Mouse (Mus musculus) left cerebral cortex, adult 18-20 months (tissue): ENCODE measurements at regions not wholly inside any gene's neighbourhood (a gene's known extent, or its start where the extent isn't known, plus 50 kb on each side); places are given as distances from the start of the nearest gene placed in this dataset.
A peak's percentile ranks its signal among the peaks of the same experiment; 100 is the strongest.
"Not testable (repeated sequence)": the region's sequence is repeated elsewhere in the genome, so short reads cannot be mapped to it uniquely, and the experiment has no call there.

Experiments
- DNase-seq, 2 experiments: peaks; one replicate each; pipeline ENCODE4 v3.0.0; 2021 to 2022; ENCODE audit warnings: low spot score in 2 of 2, mixed read lengths in 1 of 2

- DNase-seq, result no peak
Measured at GRCm38 (mm10) chr12:117379103-117379850, 137.0 kb upstream of the Rapgef5 start.

DNA sequence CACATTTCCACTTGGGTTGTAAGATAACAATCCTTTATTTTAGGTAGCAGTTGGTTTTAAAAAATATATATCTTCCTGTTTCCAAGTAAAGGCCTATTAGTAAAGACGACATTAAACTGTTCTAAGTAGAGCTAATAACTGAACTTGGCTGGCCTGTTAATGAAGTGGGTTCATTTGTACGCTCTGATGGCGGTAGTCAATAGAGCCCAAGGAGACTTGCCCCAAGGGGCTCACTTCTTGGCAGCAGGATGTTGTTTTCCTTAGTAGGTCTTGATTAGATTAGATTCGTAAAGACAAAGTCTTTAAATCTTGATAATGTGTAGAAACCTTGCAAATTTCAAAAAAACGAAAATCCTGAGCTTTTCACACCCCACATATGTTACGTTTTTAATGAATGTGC lies 135.4 kb upstream of the Rapgef5 start:
- DNase-seq, result no peak

- DNase-seq, result not testable (repeated sequence)
Measured at GRCm38 (mm10) chr12:117382727-117383126, 133.6 kb upstream of the Rapgef5 start.

DNA sequence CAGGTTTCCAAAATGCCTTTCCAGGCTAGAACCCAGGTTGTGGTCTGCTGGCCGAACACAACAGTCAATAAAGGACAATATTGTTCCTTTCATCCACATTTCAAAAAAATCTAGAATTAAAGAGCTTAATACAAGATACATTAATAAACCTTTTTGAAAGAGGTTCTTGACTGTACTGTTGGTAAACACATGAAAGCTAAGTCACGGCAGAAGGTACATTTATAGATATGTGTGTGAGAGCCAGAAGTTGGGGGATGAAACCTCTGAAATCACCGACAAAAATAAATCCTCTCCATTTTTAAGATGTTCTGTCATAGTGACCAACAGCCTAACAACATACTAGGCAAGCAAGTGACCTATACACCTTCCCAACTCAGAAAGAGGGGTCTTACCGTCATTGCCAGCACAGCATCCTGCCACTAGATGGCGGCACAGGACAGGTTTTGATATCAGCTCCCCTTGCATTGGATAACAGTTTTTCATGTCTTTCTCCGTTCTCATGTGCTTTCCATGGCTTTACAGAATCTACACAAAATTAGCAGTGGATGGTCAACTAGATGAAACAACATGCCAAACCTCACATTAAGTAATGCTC lies 131.1 kb upstream of the Rapgef5 start:
- peak; percentile 74 to 86 for DNase-seq

DNA sequence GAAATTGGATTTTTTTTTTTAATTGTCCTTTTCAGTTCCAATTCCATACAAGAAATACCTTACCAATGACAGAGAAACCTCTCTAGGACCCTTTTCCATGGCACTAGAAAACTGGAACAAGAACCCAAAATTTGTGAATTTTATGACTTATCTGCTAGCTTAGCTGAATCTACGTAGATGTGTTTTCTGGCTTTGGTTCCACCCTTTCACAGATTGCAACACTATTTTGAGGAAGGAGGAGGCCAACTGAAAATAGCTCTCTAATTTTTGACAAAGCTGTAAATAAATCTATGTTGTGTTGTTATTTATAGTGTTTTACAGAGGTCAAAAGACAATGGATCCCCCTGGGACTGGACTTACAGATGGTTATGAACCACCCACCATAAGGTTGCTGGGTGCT lies 130.6 kb upstream of the Rapgef5 start:
- DNase-seq, result no peak

DNA sequence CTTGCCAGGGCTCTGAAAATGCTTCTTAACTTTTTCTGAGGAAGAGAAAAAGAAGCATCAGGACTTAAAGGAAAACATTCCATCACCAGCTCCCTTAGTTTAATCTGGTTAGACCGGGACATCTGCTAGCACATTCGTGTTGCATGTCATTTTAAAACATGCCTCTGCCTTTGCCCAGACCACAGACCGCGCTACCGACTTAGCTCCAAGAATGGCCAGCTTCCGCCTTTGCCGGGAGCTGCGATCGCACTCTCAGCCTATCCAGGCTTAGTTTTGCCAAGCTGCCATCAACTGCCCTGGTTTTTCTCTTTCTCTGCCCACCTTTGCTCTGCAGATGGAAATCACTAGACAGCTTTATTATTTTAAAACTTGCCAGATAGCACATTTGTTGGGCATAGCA lies 129.3 kb upstream of the Rapgef5 start:
- no peak for DNase-seq

DNA sequence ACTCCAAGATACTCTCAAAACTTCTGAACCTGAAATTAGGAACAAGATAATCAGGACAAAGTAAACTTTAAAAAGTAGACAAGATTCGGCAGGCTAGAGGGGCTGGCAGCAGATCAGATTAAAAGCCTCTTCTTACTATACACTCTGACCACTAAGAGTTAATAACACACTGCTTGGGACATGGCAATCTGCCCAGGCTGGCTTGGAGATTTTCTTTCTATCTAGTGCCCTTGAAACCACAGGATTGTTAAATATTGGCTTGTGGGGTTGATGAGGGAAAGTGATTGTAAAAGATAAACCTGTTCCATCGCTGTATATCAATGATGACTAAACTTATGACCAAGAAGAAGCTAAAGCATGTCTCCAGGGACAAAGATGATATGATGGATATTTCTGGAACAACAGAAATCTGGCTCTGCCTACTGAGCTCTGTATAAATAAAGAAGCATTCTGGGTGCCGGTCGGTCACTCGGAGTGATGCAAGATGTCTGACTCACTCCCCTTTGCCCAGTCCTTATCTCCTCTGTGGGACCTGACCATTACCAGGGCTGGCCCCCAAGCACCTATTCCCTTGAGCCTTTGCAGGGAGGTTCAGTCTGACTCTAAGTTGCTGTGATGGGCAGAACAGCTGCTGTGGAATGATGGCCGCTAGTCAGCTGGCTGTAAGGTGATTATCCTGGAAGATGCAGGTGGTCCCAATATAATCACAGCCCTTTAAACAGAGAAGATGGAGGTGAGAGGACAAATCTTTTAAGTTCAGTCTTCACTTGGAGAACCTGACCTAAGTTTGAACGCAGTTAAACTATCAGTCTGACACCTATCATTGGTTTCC lies 126.5 kb upstream of the Rapgef5 start:
- no peak for DNase-seq

DNA sequence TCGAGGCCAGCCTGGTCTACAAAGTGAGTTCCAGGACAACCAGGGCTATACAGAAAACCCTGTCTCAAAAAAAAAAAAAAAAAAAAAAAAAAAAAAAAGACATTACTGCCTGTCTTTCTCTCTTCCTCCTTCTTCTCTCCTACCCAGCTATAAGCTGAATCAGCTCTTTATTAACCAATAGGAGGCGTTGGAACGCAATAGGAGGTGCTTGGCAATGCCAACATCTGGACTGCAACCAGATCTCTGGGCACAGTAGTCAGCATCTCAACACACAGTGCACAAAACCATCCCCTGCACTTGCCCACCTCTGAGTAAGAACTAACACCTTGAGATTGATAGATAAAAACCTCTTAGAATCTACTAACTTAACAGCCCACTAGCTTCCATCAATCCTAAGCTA lies 118.8 kb upstream of the Rapgef5 start:
- no peak for DNase-seq

- DNase-seq, result peak; percentile 87 to 90
Measured at GRCm38 (mm10) chr12:117403513-117404156, 112.6 kb upstream of the Rapgef5 start.

DNA sequence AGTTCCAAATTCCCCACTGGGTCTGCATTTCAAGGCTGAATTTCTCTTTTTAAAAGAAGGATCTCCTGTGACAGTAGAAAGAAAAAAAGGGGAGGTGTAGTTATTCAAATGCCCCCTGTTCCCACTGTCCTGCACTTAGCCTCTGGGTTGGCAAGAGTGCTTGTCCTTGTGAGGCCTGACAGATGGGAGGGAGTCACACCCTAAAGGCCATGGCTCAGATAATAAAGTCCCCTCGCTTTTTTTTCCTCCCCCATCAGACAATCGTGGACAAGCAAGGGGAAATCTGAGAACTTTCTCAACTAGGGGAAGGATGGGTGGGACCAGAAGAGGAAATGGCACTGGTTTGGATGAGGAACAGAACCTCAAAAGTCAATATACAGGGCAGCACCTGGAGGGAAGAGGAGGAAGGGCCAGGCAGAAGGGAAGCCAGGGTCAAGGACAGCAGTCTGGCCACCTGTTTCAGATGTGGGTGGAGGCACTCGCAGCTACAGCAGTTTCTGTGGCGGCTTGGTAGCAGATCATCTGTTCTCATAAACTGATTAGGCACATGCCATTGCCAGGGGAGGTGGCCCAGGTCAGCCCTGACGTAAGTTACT lies 112.0 kb upstream of the Rapgef5 start:
- DNase-seq, result no peak

- no peak for DNase-seq
Measured at GRCm38 (mm10) chr12:117406832-117407231, 109.4 kb upstream of the Rapgef5 start.

GRCm38 (mm10) chr12:117410604-117411003 lies 105.7 kb upstream of the Rapgef5 start:
- no peak for DNase-seq

- peak in 1 of 2 experiments; percentile 20 for DNase-seq
Measured at GRCm38 (mm10) chr12:117412257-117412656, 104.0 kb upstream of the Rapgef5 start.

- no peak for DNase-seq
Measured at GRCm38 (mm10) chr12:117412779-117413505, 103.3 kb upstream of the Rapgef5 start.

DNA sequence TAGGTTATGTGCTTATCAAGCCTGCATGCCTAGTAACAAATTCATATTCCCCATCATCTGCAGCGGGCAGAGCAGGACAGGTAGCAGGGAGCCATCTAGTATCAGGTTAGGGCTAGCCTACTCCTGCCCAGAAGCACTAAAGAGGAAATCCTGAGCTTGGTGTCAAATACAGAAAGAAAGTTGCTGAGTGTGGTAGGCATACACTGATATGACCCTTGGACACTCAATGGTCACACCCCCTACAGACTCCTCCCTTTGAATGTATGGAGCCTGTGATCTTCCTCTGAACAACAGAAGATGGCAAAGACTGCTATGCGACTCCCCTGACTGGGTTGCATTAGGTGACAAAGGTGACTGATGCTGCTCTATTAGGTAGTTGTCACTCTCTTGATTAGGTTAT lies 102.3 kb upstream of the Rapgef5 start:
- no peak for DNase-seq

- no peak for DNase-seq
Measured at GRCm38 (mm10) chr12:117415146-117415545, 101.1 kb upstream of the Rapgef5 start.

GRCm38 (mm10) chr12:117417991-117418390 lies 98.3 kb upstream of the Rapgef5 start:
- no peak for DNase-seq

DNA sequence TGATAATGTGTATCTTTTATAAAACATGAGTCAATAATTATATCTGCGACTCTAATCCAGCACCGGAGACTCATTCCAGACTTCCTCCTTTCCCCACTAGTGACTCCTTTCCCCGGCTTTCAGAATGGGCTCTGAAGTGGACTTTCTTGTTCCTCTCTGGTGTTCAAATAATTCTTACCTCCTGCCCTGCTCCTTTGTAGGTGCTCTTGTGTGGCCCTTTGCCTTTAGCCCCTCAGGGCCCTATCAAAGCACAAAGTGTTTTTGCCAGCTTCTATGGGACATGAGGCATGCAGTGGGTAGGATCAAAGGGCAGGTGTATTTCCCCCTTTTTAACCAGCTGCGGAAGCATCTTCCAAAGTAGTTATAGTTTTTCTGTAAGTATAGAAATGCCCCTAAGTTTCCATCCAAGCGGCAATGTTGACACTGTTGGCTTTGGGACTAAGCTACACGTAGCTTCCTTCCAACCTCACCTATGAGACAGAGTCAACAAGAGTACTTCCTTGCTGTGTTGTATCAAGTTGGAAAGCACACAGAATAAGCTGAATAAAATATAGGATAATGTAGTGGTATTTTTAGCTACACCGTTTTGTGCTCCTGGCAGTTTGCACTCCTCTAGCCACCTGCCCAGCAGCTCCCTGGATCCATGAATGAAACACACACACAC lies 93.8 kb upstream of the Rapgef5 start:
- DNase-seq, result no peak

- DNase-seq, result no peak
Measured at GRCm38 (mm10) chr12:117425363-117426031, 90.8 kb upstream of the Rapgef5 start.
